Mouse (Mus musculus): ENCODE results near the gene Mov10l1.

Gene Mov10l1

DNA sequence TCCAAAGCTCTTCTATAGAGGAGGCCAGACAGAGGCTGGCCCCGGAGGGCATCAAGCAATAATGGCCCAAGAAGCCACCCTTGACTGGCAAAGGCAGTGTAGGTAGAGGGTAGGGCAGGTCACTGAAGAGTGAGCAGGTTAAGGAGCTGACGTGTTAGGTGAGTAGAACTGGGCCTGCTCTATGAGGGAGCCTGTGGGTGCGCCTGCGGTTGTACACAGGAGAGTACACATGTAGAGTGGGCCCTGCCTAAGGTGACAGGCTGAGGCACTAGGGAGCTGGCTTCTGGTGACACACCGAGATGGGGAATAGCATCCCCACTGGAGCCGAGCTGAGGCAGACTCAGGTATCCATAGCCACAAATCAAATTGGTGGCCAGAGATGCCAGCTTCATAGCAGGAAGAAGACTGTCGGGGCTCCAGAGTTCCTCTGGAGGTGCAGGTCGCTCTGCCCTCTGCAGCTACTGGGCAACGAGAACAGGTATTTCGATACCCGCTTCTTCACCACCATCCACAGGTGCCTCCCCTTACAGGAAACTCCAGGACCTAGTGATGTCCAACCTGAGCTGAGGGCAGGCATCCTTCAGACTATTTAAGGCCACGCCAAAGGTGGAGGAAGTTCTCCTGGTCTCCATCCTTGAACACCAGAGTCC lies 78.2 kb downstream of the Mov10l1 start:
- TF ChIP-seq GATA4 (IDR thresholded peaks at IDR 0.05; ENCODE audit: insufficient replicate concordance, low read length): no peak

GRCm38 (mm10) chr15:89061761-89062517 lies 79.2 kb downstream of the Mov10l1 start:
- TF ChIP-seq GATA4 (IDR thresholded peaks at IDR 0.05; ENCODE audit: insufficient replicate concordance, low read length): no peak

GRCm38 (mm10) chr15:89062518-89062910 lies 79.8 kb downstream of the Mov10l1 start:
- TF ChIP-seq GATA4 (IDR thresholded peaks at IDR 0.05; ENCODE audit: insufficient replicate concordance, low read length): no peak

GRCm38 (mm10) chr15:89063001-89063400 lies 80.3 kb downstream of the Mov10l1 start:
- TF ChIP-seq GATA4 (IDR thresholded peaks at IDR 0.05; ENCODE audit: insufficient replicate concordance, low read length): no peak

DNA sequence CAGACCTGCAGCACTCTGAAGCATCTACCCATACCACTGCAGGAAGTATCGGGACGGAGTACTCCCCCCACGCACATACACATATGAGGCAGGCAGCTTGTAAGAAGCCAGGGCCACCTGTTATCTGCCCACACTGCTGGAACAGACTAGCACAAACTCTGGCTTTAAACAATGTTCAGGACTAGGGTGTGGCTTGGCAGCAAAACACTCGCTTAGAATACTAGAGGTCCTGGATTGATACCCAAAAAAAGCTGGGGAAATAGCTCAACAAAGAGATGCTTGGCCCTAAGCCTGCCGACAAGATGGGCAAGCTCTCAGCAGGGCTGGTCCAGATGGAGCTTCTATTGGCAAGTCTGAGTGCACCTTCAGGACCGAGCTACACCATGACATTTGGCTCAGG lies 80.8 kb downstream of the Mov10l1 start:
- no peak for TF ChIP-seq GATA4 (IDR thresholded peaks at IDR 0.05; ENCODE audit: insufficient replicate concordance, low read length)

GRCm38 (mm10) chr15:89064891-89065290 lies 82.2 kb downstream of the Mov10l1 start:
- TF ChIP-seq GATA4 (IDR thresholded peaks at IDR 0.05; ENCODE audit: insufficient replicate concordance, low read length): no peak

DNA sequence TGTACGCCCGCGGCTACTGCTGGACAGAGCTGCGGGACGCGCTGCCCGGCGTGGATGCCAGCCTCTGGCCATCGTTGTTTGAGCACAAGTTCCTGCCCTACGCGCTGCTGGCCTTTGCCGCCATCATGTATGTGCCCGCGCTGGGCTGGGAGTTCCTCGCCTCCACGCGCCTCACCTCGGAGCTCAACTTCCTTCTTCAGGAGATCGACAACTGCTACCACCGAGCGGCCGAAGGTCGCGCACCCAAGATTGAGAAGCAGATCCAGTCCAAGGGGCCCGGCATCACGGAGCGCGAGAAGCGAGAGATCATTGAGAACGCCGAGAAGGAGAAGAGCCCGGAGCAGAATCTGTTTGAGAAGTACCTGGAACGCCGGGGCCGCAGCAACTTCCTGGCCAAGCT lies 84.9 kb downstream of the Mov10l1 start:
- no peak for TF ChIP-seq GATA4 (IDR thresholded peaks at IDR 0.05; ENCODE audit: insufficient replicate concordance, low read length)

GRCm38 (mm10) chr15:89068226-89068625 lies 85.5 kb downstream of the Mov10l1 start:
- TF ChIP-seq GATA4 (IDR thresholded peaks at IDR 0.05; ENCODE audit: insufficient replicate concordance, low read length): no peak

DNA sequence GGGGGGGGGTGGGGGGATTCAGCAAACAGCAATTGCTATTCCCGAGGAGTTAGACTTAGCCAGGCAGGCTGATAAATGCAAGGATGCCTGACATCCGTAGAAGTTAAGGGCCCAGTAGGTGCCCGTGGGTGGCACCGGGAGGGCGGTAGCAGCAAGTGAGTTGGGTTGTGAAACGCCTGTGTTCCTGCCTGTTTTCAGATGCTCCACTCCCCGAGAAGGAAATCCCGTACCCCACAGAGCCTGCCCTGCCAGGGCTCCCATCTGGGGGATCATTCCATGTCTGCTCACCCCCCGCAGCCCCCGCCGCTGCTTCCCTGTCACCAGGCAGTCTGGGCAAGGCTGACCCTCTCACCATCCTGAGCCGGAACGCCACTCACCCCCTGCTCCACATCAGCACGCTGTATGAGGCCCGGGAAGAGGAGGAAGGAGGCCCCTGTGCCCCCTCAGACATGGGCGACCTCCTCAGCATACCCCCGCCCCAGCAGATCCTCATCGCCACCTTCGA lies 86.7 kb downstream of the Mov10l1 start:
- TF ChIP-seq GATA4 (IDR thresholded peaks at IDR 0.05; ENCODE audit: insufficient replicate concordance, low read length): no peak

DNA sequence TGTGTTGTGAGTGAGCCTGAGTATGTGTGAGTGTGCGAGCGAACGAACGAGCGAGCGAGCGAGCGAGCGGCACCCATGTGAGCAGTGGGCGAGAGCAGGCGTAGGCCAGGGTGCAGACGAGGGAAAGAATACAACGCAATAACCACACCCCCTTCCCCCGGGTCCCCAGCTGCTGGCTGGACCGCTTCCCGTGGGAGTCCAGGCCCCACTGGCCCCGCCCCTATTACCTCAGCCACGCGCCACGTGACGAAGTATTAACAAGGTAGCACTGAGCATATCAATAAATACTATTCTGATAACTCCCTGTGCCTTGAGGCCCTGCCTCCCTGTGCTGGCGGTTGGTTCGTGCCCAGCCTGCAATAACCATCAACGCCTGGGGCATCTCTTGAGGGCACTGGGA lies 87.9 kb downstream of the Mov10l1 start:
- TF ChIP-seq GATA4 (IDR thresholded peaks at IDR 0.05; ENCODE audit: insufficient replicate concordance, low read length): no peak

DNA sequence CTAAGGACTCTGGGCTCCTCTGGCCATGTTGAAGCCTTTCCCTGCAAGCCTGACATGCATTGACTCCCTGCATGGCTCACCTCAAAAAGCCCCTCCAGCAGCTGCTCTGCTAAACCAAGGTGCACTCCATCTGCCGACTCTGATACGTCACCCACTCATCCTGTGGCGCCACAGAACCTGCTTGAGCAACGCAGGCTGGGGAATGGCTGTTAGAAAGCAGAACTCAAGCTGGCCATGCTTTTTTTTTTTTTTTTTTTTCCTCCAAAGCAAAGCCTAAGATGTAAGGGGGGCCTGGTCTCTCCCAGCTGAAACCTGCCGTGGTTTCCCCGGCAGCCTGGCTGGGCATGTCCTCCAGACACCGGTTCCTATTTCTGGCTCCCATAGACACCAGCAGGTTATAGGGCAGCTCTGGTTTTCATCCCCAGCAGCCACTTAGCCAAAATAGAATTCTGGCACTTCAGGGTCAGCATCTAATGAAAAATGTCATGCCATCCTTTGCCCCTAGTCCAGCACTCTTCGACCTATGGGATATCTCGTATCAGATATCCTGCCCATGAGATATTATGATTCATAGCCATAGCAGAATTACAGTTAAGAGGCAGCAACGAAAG lies 91.4 kb downstream of the Mov10l1 start:
- no peak for TF ChIP-seq GATA4 (IDR thresholded peaks at IDR 0.05; ENCODE audit: insufficient replicate concordance, low read length)

GRCm38 (mm10) chr15:89074613-89075477 lies 92.1 kb downstream of the Mov10l1 start, which contains the start of gene Trabd:
Gene Trabd, plus strand, starts transcription at chr15:89075124.
- TF ChIP-seq GATA4 (IDR thresholded peaks at IDR 0.05; ENCODE audit: insufficient replicate concordance, low read length): no peak

DNA sequence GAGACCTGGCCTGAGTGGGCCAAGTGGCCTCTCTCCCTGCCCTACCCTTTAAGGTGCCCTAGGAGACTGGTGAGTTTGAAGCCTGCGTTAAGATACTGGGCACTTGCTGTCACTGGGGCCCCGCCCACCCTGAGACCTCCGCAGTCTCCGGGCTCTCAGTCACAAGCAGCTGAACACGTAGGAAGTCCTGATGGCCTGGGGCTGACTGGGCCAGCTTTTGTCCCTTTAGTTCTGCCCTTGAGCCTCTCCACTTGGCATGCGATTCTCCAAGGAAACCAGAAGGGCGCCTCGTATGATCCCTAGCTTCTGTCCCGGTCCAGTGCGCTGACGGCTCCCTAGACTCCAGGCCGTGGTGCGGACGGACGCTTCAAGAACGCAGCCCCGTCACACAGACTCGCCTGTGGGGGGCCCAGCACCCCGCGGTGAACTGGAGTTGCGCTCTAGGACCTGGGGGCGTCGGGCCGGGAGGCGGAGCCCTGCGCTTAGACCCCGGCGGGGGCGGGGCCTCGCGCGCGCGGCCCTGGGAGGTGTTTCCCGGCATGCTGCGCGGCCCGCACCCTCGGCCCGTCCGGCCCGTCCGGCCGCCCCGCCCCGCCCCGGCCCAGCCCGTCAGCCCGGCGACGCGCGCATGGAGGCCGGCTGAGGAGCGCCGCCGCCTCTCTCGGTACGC lies 92.9 kb downstream of the Mov10l1 start:
- no peak for TF ChIP-seq GATA4 (IDR thresholded peaks at IDR 0.05; ENCODE audit: insufficient replicate concordance, low read length)

DNA sequence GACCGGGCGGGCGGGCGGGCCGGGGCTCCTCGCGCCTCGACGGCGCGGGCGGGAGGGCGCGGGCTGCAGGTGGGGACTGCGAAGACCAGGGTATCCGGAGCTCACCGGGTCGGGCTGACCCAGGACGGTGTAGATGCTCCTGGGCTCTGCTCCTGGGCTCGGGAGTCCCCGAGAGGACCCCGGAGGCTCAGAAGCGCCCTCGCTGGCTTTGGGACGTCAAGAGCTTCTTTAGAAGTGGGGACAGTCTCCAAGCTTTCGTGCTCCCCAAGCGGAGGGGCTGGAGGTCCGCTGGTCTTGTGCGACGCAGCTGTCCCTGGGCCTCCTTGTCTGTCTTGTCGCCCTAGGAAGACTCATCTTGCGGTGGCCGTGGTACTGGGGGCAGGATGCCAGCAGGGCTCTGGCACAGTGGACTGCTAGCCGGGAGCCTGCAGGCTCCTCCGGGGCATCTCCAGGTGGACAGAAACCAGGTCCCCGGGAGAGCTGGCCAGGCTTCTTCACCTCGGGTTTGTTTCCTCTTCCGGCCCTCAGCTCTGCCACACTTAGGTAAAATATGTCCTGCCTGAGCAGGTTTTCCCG lies 93.5 kb downstream of the Mov10l1 start:
- TF ChIP-seq GATA4 (IDR thresholded peaks at IDR 0.05; ENCODE audit: insufficient replicate concordance, low read length): no peak
